Mouse (Mus musculus): ENCODE measurements around the gene Ugt1a10. TPM values are rescaled to one million over a fixed set of nuclear protein-coding genes. Genes with fewer than 3 reads are reported as not detected.

The Ugt1a10 gene
- polyA plus RNA-seq, 1 experiment from 2014 or later = not detected

DNA sequence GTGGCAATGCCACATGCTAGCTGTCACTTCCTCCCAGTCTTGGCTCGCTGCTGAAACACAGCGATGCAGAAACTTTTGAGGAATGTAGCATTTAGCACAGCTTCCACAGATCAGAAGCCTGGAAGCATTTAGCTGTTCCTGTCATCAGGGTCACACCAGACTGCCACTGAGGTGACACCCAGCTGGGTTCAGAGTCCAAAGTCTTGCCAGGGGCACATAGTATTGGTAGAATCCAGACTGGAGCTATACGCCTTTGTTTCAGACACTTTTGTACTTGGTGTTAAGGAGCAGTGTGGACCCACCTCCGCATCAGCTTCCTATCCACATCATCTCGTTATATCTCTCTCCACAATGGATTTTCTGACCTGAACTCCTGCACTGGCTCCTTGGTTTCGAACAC, 198.4 kb downstream of the Ugt1a10 start:
- Histone ChIP-seq H3K4me3 (ENCODE audit: low read depth, low read length) (no peak overlapping the region), H3K36me3 (ENCODE audit: control insufficient read depth, insufficient read depth, low read length) (no peaks in the 10 kb centered on the region), H3K27me3 (ENCODE audit: control insufficient read depth, insufficient read depth, low read length) (no peaks in the 10 kb centered on the region), H3K4me1 (ENCODE audit: control insufficient read depth, insufficient read depth, low read length) (no peaks in the 10 kb centered on the region), H3K27ac (replicated peaks; ENCODE audit: low read depth, low read length) (no peak overlapping the region), H3K9me3 (ENCODE audit: control insufficient read depth, low read length) (peaks cover 90% of the 10 kb centered on the region), H3K9ac (ENCODE audit: low read length) (no peak overlapping the region), H3K4me2 (ENCODE audit: low read depth, severe bottlenecking) (no peak overlapping the region)
- DNase-seq (ENCODE audit: low spot score) (no peak), ATAC-seq (ENCODE audit: insufficient number of reproducible peaks, low FRiP score, low TSS enrichment, low read depth) (no peak)
- WGBS = 74% methylated on average over 6 of the region's 6 CpGs

- H3K9me3 ChIP-seq (ENCODE audit: control insufficient read depth, low read length) = peaks cover 85% of the 10 kb centered on the region
- no peak overlapping the region for H3K9ac ChIP-seq (ENCODE audit: low read length)
- DNase-seq (ENCODE audit: low spot score) (no peak), ATAC-seq (ENCODE audit: insufficient number of reproducible peaks, low FRiP score, low TSS enrichment, low read depth) (no peak)
- H3K27me3 ChIP-seq (ENCODE audit: control insufficient read depth, insufficient read depth, low read length) = no peaks in the 10 kb centered on the region
- 90% methylated on average over 12 of the region's 12 CpGs for WGBS
- no peaks in the 10 kb centered on the region for H3K36me3 ChIP-seq (ENCODE audit: control insufficient read depth, insufficient read depth, low read length)
- H3K4me2 ChIP-seq (ENCODE audit: low read depth, severe bottlenecking) = no peak overlapping the region
- H3K4me3 ChIP-seq (ENCODE audit: low read depth, low read length) = no peak overlapping the region
- H3K4me1 ChIP-seq (ENCODE audit: control insufficient read depth, insufficient read depth, low read length) = no peaks in the 10 kb centered on the region
- H3K27ac ChIP-seq (replicated peaks; ENCODE audit: low read depth, low read length) = no peak overlapping the region
Observed at GRCm38 (mm10) chr1:88254793-88255465, 199.7 kb downstream of the Ugt1a10 start.

- peaks cover 84% of the 10 kb centered on the region for H3K9me3 ChIP-seq (ENCODE audit: control insufficient read depth, low read length)
- no peak overlapping the region for H3K4me3 ChIP-seq (ENCODE audit: low read depth, low read length)
- DNase-seq (ENCODE audit: low spot score) (no peak), ATAC-seq (ENCODE audit: insufficient number of reproducible peaks, low FRiP score, low TSS enrichment, low read depth) (no peak)
- H3K4me2 ChIP-seq (ENCODE audit: low read depth, severe bottlenecking) = no peak overlapping the region
- 55% methylated on average over 2 of the region's 2 CpGs for WGBS
- H3K27me3 ChIP-seq (ENCODE audit: control insufficient read depth, insufficient read depth, low read length) = no peaks in the 10 kb centered on the region
- H3K36me3 ChIP-seq (ENCODE audit: control insufficient read depth, insufficient read depth, low read length) = peaks cover 3% of the 10 kb centered on the region
- H3K4me1 ChIP-seq (ENCODE audit: control insufficient read depth, insufficient read depth, low read length) = no peaks in the 10 kb centered on the region
- H3K27ac ChIP-seq (replicated peaks; ENCODE audit: low read depth, low read length) = no peak overlapping the region
- no peak overlapping the region for H3K9ac ChIP-seq (ENCODE audit: low read length)
Observed at GRCm38 (mm10) chr1:88255466-88255857, 200.3 kb downstream of the Ugt1a10 start.

DNA sequence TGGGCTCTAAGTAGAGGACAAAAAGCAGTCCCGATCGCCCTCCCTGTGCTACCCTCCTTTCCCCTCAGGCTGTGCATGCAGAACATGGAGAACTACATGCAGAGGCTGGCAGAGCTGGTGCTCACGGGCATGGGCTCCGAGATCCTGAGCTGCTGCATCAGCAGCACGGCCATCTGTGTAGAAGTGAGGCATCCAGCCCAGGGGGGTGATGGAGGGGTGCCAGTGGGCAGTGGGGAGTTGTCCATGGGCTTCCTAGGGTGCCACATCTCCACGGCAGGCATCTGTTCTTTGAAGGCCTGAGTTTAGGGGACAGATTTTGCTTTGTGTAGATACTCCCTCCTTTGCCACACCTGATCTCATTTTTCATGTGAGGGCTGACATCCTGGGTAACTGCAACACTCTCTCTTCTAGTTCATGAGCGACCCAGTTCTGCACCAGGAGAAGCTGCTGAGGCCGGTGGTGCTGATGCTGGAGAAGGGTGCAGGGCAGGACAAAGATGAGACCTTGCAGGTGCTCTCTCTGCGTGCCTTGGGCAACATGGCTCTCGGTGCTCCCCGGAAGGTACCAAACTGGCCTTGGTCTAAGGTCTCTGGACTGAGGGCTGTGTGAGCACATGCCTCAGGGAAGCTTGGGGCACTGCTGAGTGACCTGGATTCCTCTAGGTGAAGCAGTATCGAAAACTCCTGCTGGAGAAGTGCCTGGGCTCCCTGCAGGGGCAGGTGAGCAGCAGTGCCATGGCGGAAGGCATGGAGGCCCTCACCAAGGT, 201.0 kb downstream of the Ugt1a10 start:
- H3K27me3 ChIP-seq (ENCODE audit: control insufficient read depth, insufficient read depth, low read length) = no peaks in the 10 kb centered on the region
- WGBS = 81% methylated on average over 13 of the region's 13 CpGs

GRCm38 (mm10) chr1:88256886-88257663, 201.9 kb downstream of the Ugt1a10 start:
- ATAC-seq (ENCODE audit: insufficient number of reproducible peaks, low FRiP score, low TSS enrichment, low read depth) (no peak), DNase-seq (ENCODE audit: low spot score) (no peak)
- no peaks in the 10 kb centered on the region for H3K27me3 ChIP-seq (ENCODE audit: control insufficient read depth, insufficient read depth, low read length)
- H3K36me3 ChIP-seq (ENCODE audit: control insufficient read depth, insufficient read depth, low read length) = peaks cover 12% of the 10 kb centered on the region
- peaks cover 78% of the 10 kb centered on the region for H3K9me3 ChIP-seq (ENCODE audit: control insufficient read depth, low read length)
- H3K27ac ChIP-seq (replicated peaks; ENCODE audit: low read depth, low read length) = no peak overlapping the region
- H3K9ac ChIP-seq (ENCODE audit: low read length) = no peak overlapping the region
- no peak overlapping the region for H3K4me3 ChIP-seq (ENCODE audit: low read depth, low read length)
- H3K4me1 ChIP-seq (ENCODE audit: control insufficient read depth, insufficient read depth, low read length) = no peaks in the 10 kb centered on the region
- no peak overlapping the region for H3K4me2 ChIP-seq (ENCODE audit: low read depth, severe bottlenecking)
- WGBS = 78% methylated on average over 10 of the region's 10 CpGs

More for the DNA sequence above, 201.0 kb downstream of the Ugt1a10 start:
- Histone ChIP-seq H3K36me3 (ENCODE audit: control insufficient read depth, insufficient read depth, low read length) (peaks cover 6% of the 10 kb centered on the region), H3K9me3 (ENCODE audit: control insufficient read depth, low read length) (peaks cover 79% of the 10 kb centered on the region), H3K4me1 (ENCODE audit: control insufficient read depth, insufficient read depth, low read length) (no peaks in the 10 kb centered on the region), H3K4me3 (ENCODE audit: low read depth, low read length) (no peak overlapping the region), H3K4me2 (ENCODE audit: low read depth, severe bottlenecking) (no peak overlapping the region), H3K9ac (ENCODE audit: low read length) (no peak overlapping the region), H3K27ac (replicated peaks; ENCODE audit: low read depth, low read length) (no peak overlapping the region)
- ATAC-seq (ENCODE audit: insufficient number of reproducible peaks, low FRiP score, low TSS enrichment, low read depth) = no peak
- no peak for DNase-seq (ENCODE audit: low spot score)

DNA sequence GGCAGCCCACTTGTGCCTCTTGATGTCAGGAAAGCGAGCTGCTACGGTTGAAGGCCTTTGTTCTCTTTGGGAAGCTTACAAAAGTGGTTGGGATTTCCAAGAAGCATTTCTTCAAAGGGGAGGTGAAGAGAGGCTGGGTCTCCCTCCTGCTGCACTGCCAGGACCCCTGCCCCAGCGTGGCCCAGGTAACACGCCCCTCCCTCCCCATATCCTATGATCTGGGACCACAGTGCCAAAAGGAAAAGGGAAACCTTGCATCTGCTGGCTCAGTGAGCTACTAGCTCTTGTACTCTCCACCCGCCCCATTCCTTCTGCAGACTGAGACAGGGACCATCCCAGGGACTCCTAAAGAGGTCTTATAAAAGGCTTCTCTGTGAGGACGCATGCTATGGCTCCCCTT, 202.5 kb downstream of the Ugt1a10 start:
- DNase-seq (ENCODE audit: low spot score) (no peak), ATAC-seq (ENCODE audit: insufficient number of reproducible peaks, low FRiP score, low TSS enrichment, low read depth) (no peak)
- Histone ChIP-seq H3K4me3 (ENCODE audit: low read depth, low read length) (no peak overlapping the region), H3K36me3 (ENCODE audit: control insufficient read depth, insufficient read depth, low read length) (peaks cover 18% of the 10 kb centered on the region), H3K27ac (replicated peaks; ENCODE audit: low read depth, low read length) (no peak overlapping the region), H3K9me3 (ENCODE audit: control insufficient read depth, low read length) (peaks cover 77% of the 10 kb centered on the region), H3K4me2 (ENCODE audit: low read depth, severe bottlenecking) (no peak overlapping the region), H3K27me3 (ENCODE audit: control insufficient read depth, insufficient read depth, low read length) (no peaks in the 10 kb centered on the region), H3K9ac (ENCODE audit: low read length) (no peak overlapping the region), H3K4me1 (ENCODE audit: control insufficient read depth, insufficient read depth, low read length) (no peaks in the 10 kb centered on the region)
- 82% methylated on average over 6 of the region's 6 CpGs for WGBS

DNA sequence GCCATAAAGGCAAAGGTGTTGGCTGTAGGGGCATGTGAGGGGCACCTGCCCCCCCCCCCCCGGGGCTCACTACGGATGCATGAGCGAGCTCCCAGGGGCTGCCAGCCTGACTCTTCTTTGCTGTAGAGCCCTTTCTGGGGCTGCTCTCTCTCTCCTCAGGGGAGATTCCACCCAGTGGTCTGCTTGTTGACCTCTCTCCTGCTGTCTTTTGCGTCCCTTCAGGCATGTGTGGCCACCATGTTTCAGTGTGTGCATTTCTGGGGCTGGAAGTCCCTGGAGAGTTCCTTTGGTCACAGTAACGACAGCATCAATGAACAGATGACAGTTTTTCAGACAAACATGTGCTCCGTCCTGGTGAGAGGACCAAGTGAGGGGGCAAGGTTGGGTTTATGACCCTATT, 203.2 kb downstream of the Ugt1a10 start:
- 70% methylated on average over 6 of the region's 6 CpGs for WGBS
- no peak overlapping the region for H3K4me3 ChIP-seq (ENCODE audit: low read depth, low read length)
- no peak for ATAC-seq (ENCODE audit: insufficient number of reproducible peaks, low FRiP score, low TSS enrichment, low read depth)

GRCm38 (mm10) chr1:88258881-88259642, 203.9 kb downstream of the Ugt1a10 start:
- Histone ChIP-seq H3K9ac (ENCODE audit: low read length) (no peak overlapping the region), H3K27ac (replicated peaks; ENCODE audit: low read depth, low read length) (no peak overlapping the region), H3K9me3 (ENCODE audit: control insufficient read depth, low read length) (peaks cover 70% of the 10 kb centered on the region), H3K4me1 (ENCODE audit: control insufficient read depth, insufficient read depth, low read length) (no peaks in the 10 kb centered on the region), H3K27me3 (ENCODE audit: control insufficient read depth, insufficient read depth, low read length) (no peaks in the 10 kb centered on the region), H3K36me3 (ENCODE audit: control insufficient read depth, insufficient read depth, low read length) (peaks cover 32% of the 10 kb centered on the region), H3K4me2 (ENCODE audit: low read depth, severe bottlenecking) (no peak overlapping the region), H3K4me3 (ENCODE audit: low read depth, low read length) (no peak overlapping the region)
- WGBS = 78% methylated on average over 8 of the region's 8 CpGs
- DNase-seq (ENCODE audit: low spot score) (no peak), ATAC-seq (ENCODE audit: insufficient number of reproducible peaks, low FRiP score, low TSS enrichment, low read depth) (no peak)

More for the DNA sequence above, 203.2 kb downstream of the Ugt1a10 start:
- H3K27ac ChIP-seq (replicated peaks; ENCODE audit: low read depth, low read length) = no peak overlapping the region
- peaks cover 77% of the 10 kb centered on the region for H3K9me3 ChIP-seq (ENCODE audit: control insufficient read depth, low read length)
- peaks cover 25% of the 10 kb centered on the region for H3K36me3 ChIP-seq (ENCODE audit: control insufficient read depth, insufficient read depth, low read length)
- no peak overlapping the region for H3K9ac ChIP-seq (ENCODE audit: low read length)
- no peaks in the 10 kb centered on the region for H3K27me3 ChIP-seq (ENCODE audit: control insufficient read depth, insufficient read depth, low read length)
- no peak overlapping the region for H3K4me2 ChIP-seq (ENCODE audit: low read depth, severe bottlenecking)
- DNase-seq (ENCODE audit: low spot score) = no peak
- no peaks in the 10 kb centered on the region for H3K4me1 ChIP-seq (ENCODE audit: control insufficient read depth, insufficient read depth, low read length)
